9 mouse cellular contexts compared by ENCODE assay signal in genomic region chr10:126980933-126981530, GRCm38 (mm10). TPM values are rescaled to one million over a fixed set of nuclear protein-coding genes. Genes with fewer than 3 reads are reported as not detected.
DNase-seq lines count a peak whose midpoint lies in the region; ATAC-seq and TF ChIP-seq lines count a peak whose summit lies in the region.
"Had no signal": no experiment of that assay in that cellular context is flagged by ENCODE, and none has a peak within 500 bp of the region (broad histone marks: within the 10 kb centered on the region; RNA-seq: fewer than 3 reads in every experiment).

No protein-coding gene starts in this region.

- H3K36me3 ChIP-seq in heart, embryonic 11.5 days (ENCODE audit: control insufficient read depth, insufficient read depth, low read length): no peaks in the 10 kb centered on the region
- peaks cover 13% of the 10 kb centered on the region for H3K36me3 ChIP-seq in C2C12 (ENCODE audit: control insufficient read depth, insufficient read depth)
- no peaks in the 10 kb centered on the region for H3K36me3 ChIP-seq in embryonic facial prominence, embryonic 15.5 days
- H3K36me3 ChIP-seq in liver, embryonic 11.5 days (ENCODE audit: control insufficient read depth, insufficient read depth, low read length): no peaks in the 10 kb centered on the region; the same call in 1 of the 2 replicates

- peaks cover 61% of the 10 kb centered on the region for H3K4me1 ChIP-seq in heart, embryonic 11.5 days (ENCODE audit: control insufficient read depth, insufficient read depth, low read length)
- peaks cover 64% of the 10 kb centered on the region for H3K4me1 ChIP-seq in embryonic facial prominence, embryonic 15.5 days
- H3K4me1 ChIP-seq in liver, embryonic 11.5 days (replicated peaks; ENCODE audit: control insufficient read depth, insufficient read depth, low read length): peaks cover 62% of the 10 kb centered on the region

- peak overlapping the region; percentile 82 for H3ac ChIP-seq in C2C12 (ENCODE audit: control insufficient read depth, insufficient read length, low read depth)

- H3K4me3 ChIP-seq in heart, embryonic 11.5 days (ENCODE audit: low read depth, low read length): peak overlapping the region; percentile 85
- peak overlapping the region; percentile 85 for H3K4me3 ChIP-seq in C2C12 (ENCODE audit: insufficient read depth, poor library complexity, severe bottlenecking)
- H3K4me3 ChIP-seq in embryonic facial prominence, embryonic 15.5 days (replicated peaks): peak overlapping the region; percentile 87
- H3K4me3 ChIP-seq in liver, embryonic 11.5 days (ENCODE audit: low read depth, low read length): peak overlapping the region; percentile 99

- H3K4me2 ChIP-seq in heart, embryonic 11.5 days: peak overlapping the region; percentile 81
- peak overlapping the region; percentile 72 for H3K4me2 ChIP-seq in embryonic facial prominence, embryonic 15.5 days (replicated peaks)
- H3K4me2 ChIP-seq in liver, embryonic 11.5 days: peak overlapping the region; percentile 81

- peaks cover 63% of the 10 kb centered on the region for H3K79me3 ChIP-seq in C2C12 (ENCODE audit: low read depth)

- no peaks in the 10 kb centered on the region for H3K27me3 ChIP-seq in heart, embryonic 11.5 days (ENCODE audit: control insufficient read depth, insufficient read depth, low read length)
- H3K27me3 ChIP-seq in C2C12 (ENCODE audit: control insufficient read depth, insufficient read depth, insufficient read length): no peaks in the 10 kb centered on the region
- H3K27me3 ChIP-seq in embryonic facial prominence, embryonic 15.5 days: no peaks in the 10 kb centered on the region
- no peaks in the 10 kb centered on the region for H3K27me3 ChIP-seq in liver, embryonic 11.5 days (replicated peaks; ENCODE audit: control insufficient read depth, insufficient read depth, low read length)
- H3K27me3 ChIP-seq: Patski had no signal

- no peak for TF ChIP-seq CTCF in C2C12 (IDR thresholded peaks at IDR 0.05; ENCODE audit: control insufficient read depth, insufficient read depth, insufficient read length)

- 8% methylated on average over 11 of the region's 11 CpGs for WGBS in heart, embryonic 11.5 days (ENCODE audit: insufficient replicate concordance)
- 4% methylated on average over 11 of the region's 11 CpGs for WGBS in embryonic facial prominence, embryonic 15.5 days
- 37% methylated on average over 11 of the region's 11 CpGs for WGBS in liver, embryonic 11.5 days

- H3K9me3 ChIP-seq in heart, embryonic 11.5 days (replicated peaks; ENCODE audit: control insufficient read depth, low read length): no peaks in the 10 kb centered on the region
- no peaks in the 10 kb centered on the region for H3K9me3 ChIP-seq in embryonic facial prominence, embryonic 15.5 days (replicated peaks)
- H3K9me3 ChIP-seq in liver, embryonic 11.5 days (ENCODE audit: control insufficient read depth, low read length): no peaks in the 10 kb centered on the region

- no peak for ATAC-seq in heart, embryonic 11.5 days (replicated peaks; ENCODE audit: insufficient number of reproducible peaks, low FRiP score, low TSS enrichment)
- ATAC-seq in embryonic facial prominence, embryonic 15.5 days (ENCODE audit: insufficient number of reproducible peaks, low FRiP score, low TSS enrichment, low read depth): no peak
- ATAC-seq in liver, embryonic 11.5 days (replicated peaks; ENCODE audit: low FRiP score): no peak
- ATAC-seq in erythroid progenitor cell, adult 5-6 weeks (replicated peaks; ENCODE audit: low FRiP score, poor library complexity, severe bottlenecking): no peak
- ATAC-seq: Patski had no signal

- peak overlapping the region; percentile 99 for H3K9ac ChIP-seq in heart, embryonic 11.5 days (ENCODE audit: low read depth, low read length)
- peak overlapping the region; percentile 99 for H3K9ac ChIP-seq in embryonic facial prominence, embryonic 15.5 days
- H3K9ac ChIP-seq in liver, embryonic 11.5 days (ENCODE audit: low read depth, low read length): peak overlapping the region; percentile 93

- H3K79me2 ChIP-seq in C2C12 (ENCODE audit: control insufficient read depth, insufficient read depth): peaks cover 70% of the 10 kb centered on the region

- H3K27ac ChIP-seq in heart, embryonic 11.5 days (ENCODE audit: low read depth, low read length): peak overlapping the region; percentile 98
- H3K27ac ChIP-seq in embryonic facial prominence, embryonic 15.5 days (replicated peaks): peak overlapping the region; percentile 100
- H3K27ac ChIP-seq in liver, embryonic 11.5 days (ENCODE audit: low read depth, low read length): no peak overlapping the region

- DNase-seq in heart, adult 18-20 months: no peak
- no peak for DNase-seq in liver, embryonic 11.5 days (ENCODE audit: low spot score)
- no peak for DNase-seq in adrenal gland, postnatal 4 days (ENCODE audit: low spot score in 2 of 2)
- no peak for DNase-seq in T-cell, adult 2 months (ENCODE audit: low spot score)

TF ChIP-seq in C2C12, 6 proteins besides CTCF, POLR2A, EP300 and RAD21:
- TF ChIP-seq MAX (IDR thresholded peaks at IDR 0.05) (no peak), MYOD1 (IDR thresholded peaks at IDR 0.05; ENCODE audit: control insufficient read depth, insufficient read length, low read depth) (peak; percentile 92), MYOG (IDR thresholded peaks at IDR 0.05; ENCODE audit: control insufficient read depth, extremely low read depth, insufficient read length) (no peak)
TF ChIP-seq in C2C12: peak in this region for 1.

RNA-seq across cellular contexts. Expression of gene Ctdsp2, which starts 2.5 kb away (rescaled TPM):
- 47.3 and 47.6 TPM in 2 replicates for polyA plus RNA-seq in heart, embryonic 11.5 days (2014; fragmentation: Nextera tagmentation; extraction: Ambion mirVana)
- total RNA-seq in heart, adult 18-20 months (2021): 10 to 100 TPM; 83.8 to 94.3 TPM
- 57.5 TPM for polyA plus RNA-seq in C2C12 (2012; fragmentation: generic; extraction: Trizol)
- polyA plus RNA-seq in embryonic facial prominence, embryonic 15.5 days (2015; fragmentation: Nextera tagmentation; extraction: Ambion mirVana): 92.5 and 93.9 TPM in 2 replicates
- 37.4 and 42.2 TPM in 2 replicates for polyA plus RNA-seq in liver, embryonic 11.5 days (2014; fragmentation: Nextera tagmentation; extraction: Ambion mirVana)
- 100 to 1,000 TPM; 244 to 246 TPM for total RNA-seq in adrenal gland, postnatal 4 days (2021)
- total RNA-seq in erythroid progenitor cell, adult 5-6 weeks (2015; ENCODE audit: low replicate concordance): 18.0 and 19.7 TPM in 2 replicates
- 8.5 and 10.3 TPM in 2 replicates for total RNA-seq in erythroid progenitor cell, adult 5-6 weeks (2017; ENCODE audit: low replicate concordance)

RNA-seq across cellular contexts. Expression of gene Avil, which starts 19.5 kb away (rescaled TPM):
- polyA plus RNA-seq in heart, embryonic 11.5 days (2014; fragmentation: Nextera tagmentation; extraction: Ambion mirVana): 0.13 and 0.34 TPM in 2 replicates
- total RNA-seq in heart, adult 18-20 months (2021): under 1 TPM; 0.37 to 0.64 TPM
- polyA plus RNA-seq in C2C12 (2012; fragmentation: generic; extraction: Trizol): 0.13 TPM
- 1.6 and 1.8 TPM in 2 replicates for polyA plus RNA-seq in embryonic facial prominence, embryonic 15.5 days (2015; fragmentation: Nextera tagmentation; extraction: Ambion mirVana)
- 0.10 and 0.13 TPM in 2 replicates for polyA plus RNA-seq in liver, embryonic 11.5 days (2014; fragmentation: Nextera tagmentation; extraction: Ambion mirVana)
- under 1 TPM; 0.67 to 0.90 TPM for total RNA-seq in adrenal gland, postnatal 4 days (2021)
- total RNA-seq in erythroid progenitor cell, adult 5-6 weeks (2015; ENCODE audit: low replicate concordance): not detected in 2 replicates
- not detected in 2 replicates for total RNA-seq in erythroid progenitor cell, adult 5-6 weeks (2017; ENCODE audit: low replicate concordance)

RNA-seq across cellular contexts. Expression of gene Tsfm, which starts 49.6 kb away (rescaled TPM):
- polyA plus RNA-seq in heart, embryonic 11.5 days (2014; fragmentation: Nextera tagmentation; extraction: Ambion mirVana): 91.1 and 97.1 TPM in 2 replicates
- 10 to 100 TPM; 57.3 to 71.6 TPM for total RNA-seq in heart, adult 18-20 months (2021)
- polyA plus RNA-seq in C2C12 (2012; fragmentation: generic; extraction: Trizol): 66.0 TPM
- 68.8 and 75.4 TPM in 2 replicates for polyA plus RNA-seq in embryonic facial prominence, embryonic 15.5 days (2015; fragmentation: Nextera tagmentation; extraction: Ambion mirVana)
- polyA plus RNA-seq in liver, embryonic 11.5 days (2014; fragmentation: Nextera tagmentation; extraction: Ambion mirVana): 110 and 119 TPM in 2 replicates
- 10 to 100 TPM; 67.0 to 70.6 TPM for total RNA-seq in adrenal gland, postnatal 4 days (2021)
- total RNA-seq in erythroid progenitor cell, adult 5-6 weeks (2015; ENCODE audit: low replicate concordance): 12.6 and 14.4 TPM in 2 replicates
- total RNA-seq in erythroid progenitor cell, adult 5-6 weeks (2017; ENCODE audit: low replicate concordance): 4.2 and 6.5 TPM in 2 replicates
